Mouse (Mus musculus) adrenal gland, adult 2 months (tissue): ENCODE data around the gene Sstr4. TPM values are rescaled to one million over a fixed set of nuclear protein-coding genes. Genes with fewer than 3 reads are reported as not detected.

ENCODE experiments used
- DNase-seq: peaks from one replicate; pipeline ENCODE4 v3.0.0; 2021
- polyA plus RNA-seq: library from polyadenylated mRNA; depleted of rRNA; stranded (reverse); fragments of >200 nt; gene quantifications from 2 replicates; pipeline ENCODE4 v1.2.3, GENCODE M21; 2012
- total RNA-seq, 2 experiments: library from RNA; stranded (reverse); gene quantifications; 2 replicates each; pipeline ENCODE4 v1.2.3; 2021

The Sstr4 gene
- total and polyA plus RNA-seq, 3 experiments: 0.26 to 0.86 (median 0.72) TPM

DNA sequence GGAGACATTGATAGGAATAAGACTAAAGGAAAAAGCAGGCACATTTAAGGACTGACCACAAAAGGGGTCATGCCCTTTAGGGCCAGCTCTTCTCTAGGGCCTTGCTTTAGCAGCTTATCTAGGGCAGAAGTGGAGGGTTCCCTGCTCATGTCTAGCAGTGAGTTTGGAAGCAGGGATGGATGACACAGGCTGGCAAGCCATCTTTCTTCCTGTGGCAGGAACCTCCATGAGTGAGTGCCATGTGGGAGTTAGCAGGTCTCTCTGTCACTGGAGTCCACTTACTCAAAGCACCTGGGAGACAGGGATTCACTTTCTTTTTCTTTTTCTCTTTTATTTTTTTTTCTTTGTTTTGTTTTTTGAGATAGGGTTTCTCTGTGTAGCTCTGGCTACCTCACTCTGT is 1.3 kb upstream of the Sstr4 start:
- DNase-seq: no peak

DNA sequence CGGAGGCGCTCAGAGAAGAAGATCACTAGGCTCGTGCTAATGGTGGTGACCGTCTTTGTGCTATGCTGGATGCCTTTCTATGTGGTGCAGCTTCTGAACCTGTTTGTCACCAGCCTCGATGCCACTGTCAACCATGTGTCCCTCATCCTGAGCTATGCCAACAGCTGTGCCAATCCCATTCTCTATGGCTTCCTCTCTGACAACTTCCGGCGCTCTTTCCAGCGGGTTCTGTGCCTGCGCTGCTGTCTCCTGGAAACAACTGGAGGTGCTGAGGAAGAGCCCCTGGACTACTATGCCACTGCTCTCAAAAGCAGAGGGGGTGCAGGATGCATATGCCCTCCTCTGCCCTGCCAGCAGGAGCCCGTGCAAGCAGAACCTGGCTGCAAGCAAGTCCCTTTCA is 1.1 kb downstream of the Sstr4 start:
- no peak for DNase-seq

DNA sequence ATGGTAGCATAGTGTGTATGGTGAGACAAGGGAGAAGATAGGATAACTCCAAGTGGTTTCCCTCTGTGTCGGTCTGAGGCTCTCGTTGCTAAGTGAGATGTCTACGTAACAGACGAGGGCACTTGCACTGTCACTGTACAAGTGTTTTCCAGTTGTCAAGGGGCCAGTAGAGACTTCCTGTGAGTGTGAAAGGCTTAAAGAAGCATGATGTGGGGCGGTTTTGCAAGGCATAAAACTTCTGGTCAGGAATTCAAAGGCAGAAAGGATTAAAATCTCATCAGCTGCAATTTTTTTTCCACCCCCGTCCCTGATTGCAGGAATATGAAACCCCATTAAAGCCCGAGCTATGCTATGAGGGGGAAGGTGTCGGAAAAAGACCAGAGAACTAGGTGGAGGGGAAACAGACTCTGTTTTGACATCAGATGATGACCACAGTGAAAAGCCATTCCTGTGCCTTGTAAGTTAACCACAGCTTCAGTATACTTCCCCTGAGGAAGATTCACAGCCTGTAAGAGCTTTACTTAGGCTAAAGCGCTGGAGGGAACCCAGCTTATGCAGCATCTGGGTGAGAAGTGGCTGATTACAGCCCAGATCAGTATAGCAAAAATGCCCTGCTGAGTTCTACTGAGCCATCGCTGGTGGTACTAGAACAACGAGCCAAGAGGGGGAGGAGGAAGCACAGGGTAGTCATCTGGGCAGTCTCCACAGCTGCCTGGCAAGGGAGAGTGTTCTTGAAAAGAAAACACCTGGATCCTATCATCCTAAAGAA is 2.1 kb downstream of the Sstr4 start:
- no peak for DNase-seq

DNA sequence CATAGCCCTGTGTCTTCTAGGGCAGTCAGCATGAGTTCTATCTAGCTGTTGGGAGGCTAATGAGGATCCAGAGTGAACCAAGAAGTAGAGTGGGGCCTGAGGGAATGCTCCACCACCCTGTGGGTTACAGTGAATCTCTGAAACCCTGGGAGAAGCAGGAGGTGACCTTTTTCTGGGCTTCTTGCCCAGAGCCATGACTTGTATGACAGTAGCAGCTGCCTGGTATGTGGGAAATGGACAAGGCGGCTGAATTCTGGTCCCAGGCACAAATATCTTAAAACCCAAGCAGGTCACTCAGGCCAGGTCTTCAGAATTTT is 2.6 kb downstream of the Sstr4 start:
- DNase-seq: peak; percentile 72

DNA sequence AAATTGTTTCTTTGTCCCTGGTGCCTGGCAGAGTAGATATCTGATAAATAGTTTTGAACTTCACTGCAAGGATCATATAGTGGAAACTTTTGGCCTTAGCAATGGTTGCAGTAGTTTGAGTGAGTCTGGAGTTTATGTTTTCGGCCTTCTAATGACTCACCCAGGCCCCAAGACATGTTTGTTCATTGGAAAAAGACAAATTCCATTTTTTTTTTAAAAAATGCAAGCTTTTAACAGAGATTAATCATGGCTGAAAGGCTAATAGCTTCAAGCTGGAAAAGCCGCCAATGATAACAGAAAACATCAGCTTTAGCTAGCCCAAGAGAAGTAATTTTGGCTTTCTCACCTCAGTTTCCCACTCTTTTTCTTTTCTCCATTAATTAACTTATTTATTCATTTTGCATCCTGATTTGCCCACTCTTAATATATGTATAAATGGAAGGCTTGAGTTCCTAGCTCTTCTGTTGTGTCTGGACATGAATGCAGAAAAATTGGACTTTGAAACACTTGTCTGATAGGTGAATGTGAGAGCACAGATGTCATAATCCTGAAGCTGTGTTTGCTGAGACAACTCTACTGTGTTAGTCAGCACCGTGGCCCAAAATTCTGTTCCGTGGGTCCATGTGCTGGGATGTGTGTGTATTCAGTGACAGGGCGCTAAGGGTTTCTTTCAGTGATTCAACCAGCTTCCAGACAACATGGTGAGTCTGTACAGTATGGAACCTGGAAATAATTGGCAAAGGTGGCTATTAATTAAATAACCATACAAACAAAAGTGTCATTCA is 3.9 kb downstream of the Sstr4 start:
- no peak for DNase-seq

DNA sequence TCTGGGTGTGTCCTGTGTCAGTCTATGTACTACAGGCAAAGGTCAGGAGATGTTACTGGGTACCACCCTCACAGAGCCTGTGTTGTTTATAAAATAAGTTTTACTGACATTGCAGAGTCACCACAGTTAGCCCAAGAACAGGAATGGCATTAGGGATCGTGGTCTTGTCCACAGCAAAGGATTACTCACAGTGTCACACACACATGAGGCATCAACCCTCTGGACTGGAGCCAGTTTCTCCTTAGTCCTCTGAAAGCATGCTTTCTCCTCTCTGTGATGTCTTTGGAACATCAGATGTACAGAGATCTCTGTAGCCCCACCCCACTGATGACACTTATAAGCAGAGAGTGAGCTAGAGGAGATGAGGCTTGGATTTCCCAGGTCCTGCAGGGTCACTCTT is 7.1 kb downstream of the Sstr4 start:
- peak; percentile 23 for DNase-seq

DNA sequence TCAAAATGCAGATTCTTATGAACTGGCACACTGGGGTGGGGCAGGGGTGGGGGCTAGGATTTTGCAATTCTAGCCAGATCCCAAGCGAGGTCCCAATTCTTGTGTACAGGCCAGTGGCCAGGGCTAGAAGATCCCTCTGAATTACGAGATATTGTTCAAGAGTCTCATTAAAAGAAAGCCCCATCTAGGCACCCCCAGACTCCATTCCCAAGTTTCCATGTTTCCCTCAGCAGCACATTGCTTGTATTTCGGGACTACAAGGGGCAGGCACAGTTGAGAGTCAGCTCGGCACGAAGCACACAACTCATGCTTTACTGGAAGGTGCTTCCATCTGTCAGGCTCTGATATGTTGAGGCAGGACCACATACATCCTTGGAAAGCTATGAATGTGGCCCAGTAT is 9.8 kb downstream of the Sstr4 start:
- no peak for DNase-seq

DNA sequence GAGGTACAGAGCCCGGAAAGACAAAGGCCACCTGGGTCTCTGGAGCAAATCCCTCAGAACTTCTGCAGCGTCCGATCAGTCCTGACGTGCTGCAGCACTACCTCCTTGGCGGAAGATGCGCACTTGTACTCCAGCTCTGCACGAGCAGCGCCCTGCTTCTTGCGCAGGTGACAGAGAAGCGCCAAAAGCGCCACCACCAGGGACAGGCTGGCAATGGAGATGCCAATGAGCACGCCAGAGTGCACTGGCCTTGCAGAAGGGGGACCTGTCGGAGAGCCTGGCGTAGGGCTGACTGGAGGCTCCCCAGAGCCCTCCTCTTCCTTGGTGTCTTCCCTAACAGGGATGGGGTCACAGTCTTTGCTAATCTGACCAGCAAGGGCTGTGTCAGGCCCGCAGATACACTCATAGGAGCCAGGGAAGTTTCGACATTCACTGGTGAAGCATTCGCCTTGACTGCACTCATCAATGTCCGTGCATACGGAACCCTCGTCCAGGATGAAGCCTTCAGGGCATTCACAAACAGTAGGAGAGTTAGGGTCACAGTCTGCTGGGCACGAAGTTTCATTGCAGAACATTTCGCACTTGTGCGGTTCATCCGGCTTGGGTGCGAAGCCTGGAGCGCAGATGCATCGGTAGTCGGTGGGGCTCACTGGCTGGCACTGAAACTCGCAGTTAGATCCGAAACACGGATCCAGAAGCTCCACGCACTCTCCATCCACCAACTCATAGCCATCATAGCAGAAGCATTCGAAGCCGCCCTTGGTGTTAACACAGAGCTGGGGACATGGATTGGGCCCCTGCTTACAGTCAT is 11.2 kb downstream of the Sstr4 start:
- peak; percentile 56 for DNase-seq

DNA sequence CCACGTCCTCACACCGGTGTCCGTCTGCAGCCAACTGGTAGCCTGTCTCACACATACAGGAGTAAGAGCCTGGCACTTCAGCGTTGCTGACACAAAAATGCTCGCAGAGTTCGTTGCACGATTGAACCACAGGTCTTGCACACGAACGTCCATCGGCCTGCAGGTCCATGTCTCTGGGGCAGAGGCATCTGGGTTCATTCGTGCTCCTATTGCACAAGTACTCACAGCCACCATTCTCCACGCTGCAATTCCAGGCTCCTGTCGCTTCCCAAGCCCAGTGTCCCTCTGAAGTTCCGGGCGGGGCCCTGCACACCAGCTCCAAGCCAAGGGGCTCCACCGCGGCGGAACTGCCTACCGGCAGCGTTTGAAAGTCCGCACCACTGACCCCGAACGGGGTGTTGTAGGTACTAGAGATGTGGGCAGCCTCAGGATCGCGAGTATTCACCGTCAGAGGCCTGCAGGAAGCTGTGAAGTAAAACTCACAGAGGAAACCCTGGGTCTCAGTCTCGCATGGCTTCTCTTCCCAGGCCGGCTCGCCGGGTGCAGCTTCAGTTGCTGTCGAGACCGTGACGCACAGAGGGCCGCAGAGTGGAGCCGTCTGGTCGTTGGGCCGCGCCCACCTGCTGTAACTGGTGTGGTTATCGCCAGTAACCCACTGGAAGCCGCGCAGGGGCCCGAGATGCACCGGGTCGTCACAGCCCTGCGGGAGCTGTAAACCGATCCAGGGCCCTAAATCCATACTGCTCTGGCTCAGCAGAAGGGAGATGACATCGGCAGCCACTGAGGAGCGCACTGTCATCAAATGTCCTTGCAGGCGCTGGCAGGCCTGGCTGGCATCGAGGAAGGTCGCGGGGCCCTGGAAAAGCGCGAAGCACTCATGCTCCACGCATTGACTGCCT is 12.1 kb downstream of the Sstr4 start:
- DNase-seq: peak; percentile 90

DNA sequence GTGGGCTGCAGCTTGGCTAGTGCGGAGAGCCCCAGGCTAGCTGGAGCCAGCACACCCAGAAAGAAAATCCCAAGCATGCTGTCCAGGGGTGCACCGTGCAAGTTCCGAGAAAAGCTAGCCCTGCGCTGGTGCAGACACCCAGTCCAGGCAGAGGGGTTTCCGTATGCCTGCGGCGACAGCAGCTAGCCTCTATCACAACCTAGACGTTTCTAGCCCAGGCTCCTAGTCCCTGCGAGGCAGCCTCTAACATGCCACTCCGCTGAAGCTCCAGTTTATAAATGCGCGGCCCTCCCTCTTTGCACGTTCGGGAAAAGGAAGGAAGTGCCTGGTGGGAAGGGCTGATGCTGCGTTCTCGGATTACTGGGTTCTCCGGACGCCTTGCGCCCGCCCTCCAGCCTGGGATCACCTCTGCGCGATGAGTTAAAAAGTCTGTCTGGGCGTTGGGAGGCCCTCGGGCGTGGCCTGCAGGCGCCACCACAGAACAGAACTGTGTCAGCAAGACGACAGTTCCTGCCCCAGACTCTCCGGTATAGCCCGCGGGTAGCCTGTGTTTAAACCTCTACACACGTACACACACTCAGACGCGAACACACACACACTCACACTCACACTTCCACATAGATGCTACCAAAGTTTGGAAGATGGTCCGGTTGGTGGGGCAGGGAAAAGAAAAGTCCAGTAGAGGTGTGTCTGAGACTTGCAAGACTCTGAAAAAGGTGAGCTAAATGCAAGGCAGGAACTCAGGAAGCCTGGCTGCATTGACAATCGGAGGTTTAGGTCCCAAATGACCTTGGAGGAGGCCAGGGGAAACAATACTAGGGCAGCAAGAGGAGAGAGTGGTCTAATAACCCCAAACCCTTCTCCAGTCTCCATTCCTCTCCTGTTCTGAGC is 13.0 kb downstream of the Sstr4 start, which contains the start of gene Thbd:
Gene Thbd (minus strand): TSS at position 319 of the 891 bp plus-strand sequence.
- DNase-seq: peak; percentile 86

DNA sequence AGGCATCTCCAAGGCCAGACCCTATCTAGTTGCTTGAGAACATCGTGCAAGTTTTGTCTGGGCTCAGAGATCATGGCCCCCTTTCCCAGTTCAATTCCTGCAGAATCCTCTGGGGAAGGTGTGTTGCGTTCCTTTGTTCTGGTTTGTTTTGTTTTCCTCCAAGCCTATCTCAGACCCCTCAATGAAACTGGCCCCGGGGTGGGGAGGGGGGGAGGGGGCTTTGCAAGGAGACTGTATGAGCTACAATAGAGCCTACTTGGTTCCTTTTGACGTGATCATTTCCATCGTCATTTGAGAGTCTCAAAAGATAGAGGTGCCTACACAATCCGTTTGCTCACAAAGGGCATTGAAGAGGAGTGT is 13.6 kb downstream of the Sstr4 start:
- DNase-seq: no peak

DNA sequence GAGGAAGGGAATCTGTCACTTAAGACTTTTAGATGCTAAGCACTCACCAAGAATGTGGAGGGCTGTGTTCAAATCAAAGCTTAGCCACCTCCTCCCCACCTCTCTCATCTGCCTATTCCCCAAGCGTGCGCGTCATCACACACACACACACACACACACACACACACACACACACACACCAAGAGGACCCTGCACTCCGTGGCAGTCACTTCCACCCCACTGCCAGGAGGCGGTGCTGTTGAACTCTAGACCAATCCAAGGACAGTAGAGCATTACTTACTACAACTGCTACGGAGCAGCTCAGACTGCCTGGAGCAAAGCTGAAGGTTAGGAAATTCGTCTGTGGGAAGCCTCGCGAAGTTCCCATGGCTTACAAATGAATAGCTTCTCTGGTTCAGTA is 14.0 kb downstream of the Sstr4 start:
- DNase-seq: peak; percentile 91

DNA sequence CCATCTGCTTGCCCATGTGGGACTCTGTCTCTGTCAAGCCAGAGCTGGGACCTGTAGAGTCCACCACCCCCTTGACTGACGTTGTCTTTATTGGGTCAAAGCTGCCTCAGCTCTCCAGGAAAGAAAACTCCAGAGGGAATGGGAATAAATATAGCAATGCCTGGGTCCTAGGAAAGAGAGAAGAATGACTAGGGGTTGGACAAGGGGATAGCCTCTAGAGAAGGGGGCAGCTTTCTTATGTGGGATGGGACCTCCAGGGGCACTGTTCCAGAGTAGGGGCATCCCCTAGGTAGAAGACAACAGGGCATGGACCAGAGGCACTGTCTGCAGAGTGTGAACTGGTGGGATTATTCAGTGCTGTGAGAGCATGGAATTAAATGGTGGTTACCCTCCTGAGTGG is 14.7 kb downstream of the Sstr4 start:
- no peak for DNase-seq

DNA sequence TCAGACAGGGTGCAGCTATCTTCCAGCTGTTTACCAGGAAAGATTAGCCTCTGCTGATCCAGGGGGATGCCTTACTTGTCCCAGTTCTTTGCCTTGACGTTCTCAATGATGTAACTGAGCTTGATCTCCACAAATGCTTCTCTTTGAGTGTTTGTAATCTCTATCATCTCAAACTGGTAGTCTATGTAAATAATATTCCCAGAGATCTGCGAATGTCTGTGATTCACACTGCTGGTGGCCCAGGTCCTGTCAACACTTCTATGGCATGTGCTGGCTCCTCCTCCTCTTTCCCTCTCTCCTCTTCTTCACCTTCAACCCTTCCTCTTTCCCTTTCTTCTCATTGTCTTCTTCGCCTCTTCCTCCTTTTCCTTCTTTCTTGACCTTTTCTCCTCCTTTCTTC is 24.0 kb downstream of the Sstr4 start:
- DNase-seq: no peak

DNA sequence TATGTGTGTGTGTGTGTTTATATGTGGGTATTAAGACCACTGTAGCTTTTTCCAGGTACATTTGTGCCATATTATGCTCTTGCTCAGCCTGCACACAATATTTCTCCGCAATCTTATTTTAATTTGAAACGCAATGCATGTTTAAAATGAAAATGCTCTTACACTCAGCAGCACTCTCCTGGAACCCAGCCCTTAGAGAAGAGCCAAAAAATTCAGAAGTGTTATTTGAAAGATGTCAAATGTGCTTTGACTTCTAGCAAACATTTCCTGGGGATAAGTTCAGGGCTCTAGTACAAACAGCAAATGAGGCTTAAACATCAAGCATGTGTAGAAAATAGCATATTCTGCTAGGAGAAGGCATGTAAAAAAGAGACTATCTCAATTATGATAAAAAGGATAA is 24.6 kb downstream of the Sstr4 start:
- DNase-seq: no peak

DNA sequence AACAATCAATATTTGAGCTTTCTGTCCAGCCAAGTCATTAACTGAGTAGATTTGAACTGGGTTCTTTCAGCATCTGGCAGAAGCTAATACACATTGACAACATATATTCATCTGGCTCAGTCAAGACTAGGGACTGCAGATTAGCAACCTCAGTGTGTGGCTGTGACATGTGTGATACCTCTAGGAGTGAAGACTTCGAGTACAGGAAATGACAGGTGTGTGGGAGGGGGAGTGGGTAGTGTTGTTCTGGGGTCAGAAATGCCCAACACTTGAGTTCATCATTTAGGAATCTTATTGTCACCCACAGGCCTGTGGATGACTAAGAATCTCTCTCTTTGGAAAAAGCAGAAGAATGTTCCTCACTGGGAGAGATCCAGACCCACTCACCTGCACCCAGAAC is 26.0 kb downstream of the Sstr4 start:
- no peak for DNase-seq

DNA sequence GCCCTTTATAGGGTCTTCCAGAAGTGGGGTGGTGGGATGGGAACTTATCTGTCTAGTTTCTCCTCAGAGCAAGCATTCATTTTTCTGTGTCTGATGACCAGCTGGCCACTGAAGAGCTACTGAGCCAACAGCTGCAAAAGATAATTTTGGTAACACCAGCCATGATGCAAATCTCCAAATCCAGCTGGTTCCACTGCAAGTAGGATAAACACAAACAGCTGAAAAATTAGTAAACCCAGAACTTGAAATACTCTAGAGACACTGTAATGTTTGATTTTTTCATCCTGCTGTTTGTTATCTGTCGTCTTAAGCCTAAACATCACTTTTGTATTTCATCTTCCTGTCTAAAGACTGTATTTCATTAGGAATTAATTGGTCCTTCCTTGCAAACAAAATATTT is 26.6 kb downstream of the Sstr4 start:
- DNase-seq: no peak

DNA sequence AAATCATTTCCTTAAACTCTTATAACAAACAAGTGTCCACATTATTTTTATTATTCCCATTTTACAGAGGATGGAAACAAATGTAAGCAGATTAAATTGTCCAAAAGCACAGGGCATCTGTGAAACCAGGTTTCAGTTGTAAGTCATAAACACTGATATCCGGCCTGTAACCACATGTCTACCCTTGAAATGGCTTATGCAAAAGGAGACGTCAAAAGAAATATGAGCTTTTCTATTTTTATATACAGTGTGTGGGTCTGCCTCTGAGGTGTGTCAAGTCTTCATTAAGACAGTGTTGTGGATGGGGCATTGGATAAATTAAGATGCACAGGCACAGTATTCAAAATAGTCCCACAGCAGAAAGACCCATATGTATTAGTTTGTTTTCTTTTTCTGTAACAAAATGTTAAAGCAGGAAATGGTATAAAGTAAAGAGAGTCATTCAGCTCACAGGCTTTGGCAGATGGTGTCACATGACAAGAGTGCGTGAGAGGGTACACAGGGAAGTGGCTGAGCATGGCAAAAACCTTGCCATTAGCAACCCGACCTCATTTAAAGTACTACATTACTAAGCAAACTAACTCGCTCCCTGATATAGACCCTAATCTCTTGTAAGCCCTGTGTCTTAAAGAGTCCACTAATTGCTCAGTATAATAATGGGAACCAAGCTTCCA is 30.7 kb downstream of the Sstr4 start:
- no peak for DNase-seq

DNA sequence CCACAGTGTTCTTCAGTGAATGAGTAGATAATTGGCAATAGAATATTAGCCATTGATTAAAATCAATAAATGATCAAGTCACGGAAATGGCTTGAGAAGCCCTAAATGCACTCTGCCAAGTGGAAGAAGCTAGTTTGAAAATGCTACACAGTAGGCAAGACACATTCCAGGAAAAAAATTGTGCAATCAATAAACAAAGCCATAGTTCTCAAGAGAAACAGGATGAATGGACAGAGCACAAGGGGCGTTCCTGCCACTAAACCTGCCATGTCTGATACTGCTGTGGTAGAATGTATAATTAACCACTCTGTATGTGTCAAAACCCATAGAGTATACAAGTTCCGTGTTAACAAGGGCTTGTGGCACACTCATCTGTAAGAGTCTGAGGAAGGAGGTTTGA is 32.4 kb downstream of the Sstr4 start:
- DNase-seq: no peak

DNA sequence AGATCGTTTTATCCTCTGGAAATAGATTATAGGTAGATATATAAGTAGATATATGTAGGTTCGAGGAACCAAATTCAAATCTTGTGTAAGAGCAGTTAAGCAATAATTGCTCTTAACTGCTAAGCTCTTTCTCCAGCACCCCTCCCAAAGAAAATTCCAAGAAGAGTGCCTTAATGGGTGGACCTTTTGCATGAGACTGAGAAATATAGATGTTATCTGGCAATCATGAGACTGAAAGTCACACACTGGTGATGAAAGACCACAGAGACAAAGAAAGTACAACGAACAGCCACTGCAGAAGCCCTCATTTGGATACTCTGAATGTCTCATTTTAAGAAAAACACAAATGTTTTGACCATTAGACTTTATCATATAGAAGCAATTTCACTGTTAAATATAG is 33.4 kb downstream of the Sstr4 start:
- DNase-seq: no peak
